Mouse (Mus musculus) Patski (cell line): Measurements from ENCODE around the gene Gm47996. TPM values are rescaled to one million over a fixed set of nuclear protein-coding genes. Genes with fewer than 3 reads are reported as not detected.
A peak's percentile ranks its signal among the peaks of the same experiment; 100 is the strongest.
"Not testable (repeated sequence)": the region's sequence is repeated elsewhere in the genome, so short reads cannot be mapped to it uniquely, and the experiment has no call there.

ENCODE experiments used
- ATAC-seq: fragments of 100-300 bp; one replicate; pipeline ENCODE4 v1.8.0; 2021
- CTCF ChIA-PET: fragments of 350-600 bp; sonication (Branson Sonifier 250); formaldehyde crosslinking; loops from one replicate; lab custom pipeline; 2022; ENCODE audit warnings: inconsistent platforms; lab: Charles Lee
- POLR2A ChIA-PET: fragments of 350-600 bp; sonication (Branson Sonifier 250); formaldehyde crosslinking; loops from one replicate; lab custom pipeline; 2022; ENCODE audit warnings: antibody characterized with exemption, inconsistent platforms; lab: Charles Lee
- DNase-seq: peaks from one replicate; pipeline ENCODE4 v3.0.0-alpha.2; 2011; ENCODE audit warnings: low read depth, low spot score
- H3K27me3 ChIP-seq: fragments of 371-371 bp; one replicate; pipeline ENCODE4 v1.5.1; 2021
- CTCF ChIP-seq: fragments of 100-300 bp; IDR thresholded peaks from one replicate; pipeline ENCODE4 v1.5.1; 2021
- in situ Hi-C: fragments of 300-500 bp; cut with MboI; formaldehyde crosslinking; loops from 3 replicates; pipeline ENCODE4 v1.11.1; 2018; ENCODE audit warnings: low pct_unique_long_range_greater_than_20kb, mixed read lengths
- polyA plus RNA-seq: library from polyadenylated mRNA; unstranded; gene quantifications from one replicate; pipeline ENCODE4 v1.2.3, GENCODE M21; 2021

Gm47996 gene
- polyA plus RNA-seq, 1 experiment from 2014 or later, result not detected

DNA sequence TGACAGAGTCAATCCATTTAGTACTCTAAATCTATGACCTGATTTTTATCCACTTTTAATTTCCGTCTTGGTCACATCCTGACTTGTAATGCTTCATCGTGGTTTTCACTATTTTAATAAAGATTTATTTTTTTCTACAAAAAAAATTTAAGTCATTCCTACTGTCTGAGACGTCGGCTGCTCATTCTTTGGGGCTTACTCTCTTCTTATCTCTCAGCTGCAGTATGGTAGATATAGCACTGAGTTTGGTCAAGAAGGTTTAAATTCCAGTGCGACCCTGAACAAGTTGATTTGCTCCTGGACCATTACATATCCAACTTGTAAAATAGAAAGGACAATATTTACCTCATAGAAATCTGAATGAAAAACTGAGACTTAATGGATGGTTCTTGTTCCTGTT, 1.7 kb downstream of the Gm47996 start:
- in situ Hi-C loops, result loop anchor here (10.0 kb wide), 1 partner anchor 47 kb away; no protein-coding TSS in a partner anchor
- ATAC-seq, DNase-seq, CTCF ChIA-PET, POLR2A ChIA-PET, H3K27me3 ChIP-seq: not testable (repeated sequence)

- no peak for TF ChIP-seq CTCF
- DNase-seq (no peak), ATAC-seq (no peak)
- in situ Hi-C loops, result loop anchor here (10.0 kb wide), 1 partner anchor 50 kb away; no protein-coding TSS in a partner anchor
- ChIA-PET CTCF (interaction anchor here (0.7 to 1.6 kb wide), 2 partner anchors 48 to 52 kb away, joined by 3 to 8 read pairs; no protein-coding TSS in a partner anchor), POLR2A (no interaction called here)
- no peaks in the 10 kb centered on the region for H3K27me3 ChIP-seq
Measured at GRCm38 (mm10) chr1:151214862-151215261, 4.9 kb downstream of the Gm47996 start.

GRCm38 (mm10) chr1:151215985-151216384, 6.1 kb downstream of the Gm47996 start:
- ChIA-PET POLR2A (interaction anchor here (1.4 kb wide), 1 partner anchor 11 kb away, joined by 3 read pairs; no protein-coding TSS in a partner anchor), CTCF (interaction anchor here (0.6 to 1.1 kb wide), 4 partner anchors 17 to 165 kb away, joined by 3 to 4 read pairs (median 3); no protein-coding TSS in a partner anchor)
- in situ Hi-C loops, result loop anchor here (10.0 kb wide), 1 partner anchor 51 kb away; no protein-coding TSS in a partner anchor
- ATAC-seq (peak; percentile 68), DNase-seq (no peak)
- H3K27me3 ChIP-seq, result no peaks in the 10 kb centered on the region
- TF ChIP-seq CTCF, result no peak

- POLR2A ChIA-PET, result interaction anchor here (0.6 to 1.4 kb wide), 3 partner anchors 11 to 127 kb away, joined by 3 to 9 read pairs (median 3); no protein-coding TSS in a partner anchor
- no peak for TF ChIP-seq CTCF
- ATAC-seq (peak; percentile 94), DNase-seq (no peak)
- no peaks in the 10 kb centered on the region for H3K27me3 ChIP-seq
- CTCF ChIA-PET, result interaction anchor here (0.6 to 1.4 kb wide), 5 partner anchors 16 to 165 kb away, joined by 3 to 5 read pairs (median 3); partner anchors contain the start of gene Ivns1abp
- in situ Hi-C loops, result loop anchor here (10.0 kb wide), 1 partner anchor 52 kb away; no protein-coding TSS in a partner anchor
Measured at GRCm38 (mm10) chr1:151216417-151216816, 6.5 kb downstream of the Gm47996 start.

GRCm38 (mm10) chr1:151219045-151219444, 9.1 kb downstream of the Gm47996 start:
- CTCF ChIA-PET, result no interaction called here
- POLR2A ChIA-PET, result no interaction called here
- in situ Hi-C loops, result loop anchor here (10.0 kb wide), 1 partner anchor 54 kb away; no protein-coding TSS in a partner anchor
- no peak for TF ChIP-seq CTCF
- no peaks in the 10 kb centered on the region for H3K27me3 ChIP-seq
- no peak for ATAC-seq
- DNase-seq, result no peak

GRCm38 (mm10) chr1:151220098-151220497, 10.2 kb downstream of the Gm47996 start:
- DNase-seq (no peak), ATAC-seq (no peak)
- in situ Hi-C loops, result no loop called here
- ChIA-PET CTCF (no interaction called here), POLR2A (no interaction called here)
- no peaks in the 10 kb centered on the region for H3K27me3 ChIP-seq
- no peak for TF ChIP-seq CTCF

DNA sequence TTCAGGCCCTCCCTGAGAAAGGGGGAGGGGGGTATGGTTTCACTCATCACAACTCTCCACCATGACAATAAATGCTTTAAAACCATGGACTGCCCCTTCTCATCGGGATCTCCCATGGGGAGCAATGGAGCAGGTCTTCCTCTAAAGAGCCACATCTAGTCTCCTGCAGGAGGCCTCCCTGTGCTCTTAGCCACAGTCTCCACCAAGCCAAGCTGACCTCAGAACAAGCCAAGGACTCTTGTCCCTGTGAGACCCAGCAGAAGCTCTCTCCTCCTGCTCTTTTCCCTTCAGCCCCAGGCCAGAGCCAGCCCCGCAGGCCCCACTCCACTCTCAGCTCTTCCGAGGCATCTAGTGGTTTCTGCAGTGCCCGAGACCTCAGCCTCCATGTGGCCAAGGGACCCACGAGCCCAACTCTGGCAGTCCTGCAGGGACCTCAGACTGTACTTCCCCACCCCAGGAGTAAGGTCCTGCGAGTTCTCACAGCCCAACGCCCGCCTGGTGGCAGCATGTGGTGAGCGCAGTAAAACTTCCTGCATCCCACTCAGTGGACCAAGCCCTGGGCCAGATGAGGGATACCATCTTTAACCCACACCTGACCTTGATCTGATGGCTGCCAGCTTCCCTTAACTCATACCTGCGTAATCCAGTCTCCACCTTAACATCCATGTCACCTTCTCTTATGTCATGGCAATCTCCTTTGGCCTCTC, 12.8 kb downstream of the Gm47996 start:
- CTCF ChIA-PET, result no interaction called here
- in situ Hi-C loops, result no loop called here

DNA sequence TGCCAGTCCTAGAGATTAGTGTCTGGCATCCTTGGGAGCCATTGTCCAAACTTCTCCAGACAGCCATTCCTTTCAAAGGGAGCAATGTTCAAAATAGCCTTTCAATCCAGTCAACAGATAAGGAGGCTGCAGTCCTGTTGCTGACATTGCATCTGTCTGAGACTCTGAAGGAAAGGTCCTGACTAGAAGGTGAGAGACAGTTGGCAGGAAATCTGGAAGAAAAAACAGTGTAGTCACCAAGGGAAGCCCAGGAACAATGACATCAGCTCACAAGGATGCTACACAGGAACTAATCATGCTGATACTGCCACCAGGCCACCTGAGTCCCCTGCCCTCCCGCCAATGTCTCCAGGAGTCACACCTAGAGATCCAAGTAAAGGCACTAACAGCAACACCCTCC, 13.4 kb downstream of the Gm47996 start:
- in situ Hi-C loops, result no loop called here
- no peak for TF ChIP-seq CTCF
- H3K27me3 ChIP-seq, result no peaks in the 10 kb centered on the region
- DNase-seq (no peak), ATAC-seq (no peak)
- ChIA-PET POLR2A (no interaction called here), CTCF (interaction anchor here (1.4 kb wide), 1 partner anchor 115 kb away, joined by 3 read pairs; no protein-coding TSS in a partner anchor)

More for the DNA sequence above, 12.8 kb downstream of the Gm47996 start:
- POLR2A ChIA-PET, result no interaction called here
- H3K27me3 ChIP-seq, result no peaks in the 10 kb centered on the region
- DNase-seq, result no peak
- no peak for ATAC-seq
- no peak for TF ChIP-seq CTCF

DNA sequence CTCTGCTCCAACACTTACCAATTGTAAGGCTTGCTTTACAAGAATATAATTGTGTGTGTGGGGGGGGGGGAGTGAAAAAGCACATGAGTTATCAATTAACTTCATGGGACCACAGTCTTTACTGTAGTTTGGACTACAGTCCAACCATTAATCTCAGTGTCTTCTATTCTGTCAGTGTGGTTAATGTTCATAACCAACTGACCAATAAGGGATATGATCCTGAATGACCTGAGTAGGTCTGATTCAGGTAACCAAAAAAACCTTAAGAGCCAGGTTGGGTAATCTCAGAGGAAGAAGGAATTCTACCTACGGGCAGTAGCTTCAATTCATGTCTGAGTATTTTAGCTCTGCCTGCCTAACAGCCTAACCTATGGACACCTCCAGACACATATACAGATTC, 14.6 kb downstream of the Gm47996 start:
- POLR2A ChIA-PET, result no interaction called here
- H3K27me3 ChIP-seq, result no peaks in the 10 kb centered on the region
- ATAC-seq (no peak), DNase-seq (no peak)
- CTCF ChIA-PET, result interaction anchor here (1.0 to 1.8 kb wide), 3 partner anchors 11 to 113 kb away, joined by 3 to 4 read pairs (median 3); no protein-coding TSS in a partner anchor
- in situ Hi-C loops, result no loop called here
- TF ChIP-seq CTCF, result no peak

GRCm38 (mm10) chr1:151227506-151227905, 17.6 kb downstream of the Gm47996 start:
- ChIA-PET POLR2A (interaction anchor here (1.0 to 1.7 kb wide), 2 partner anchors 11 to 165 kb away, joined by 3 to 4 read pairs; no protein-coding TSS in a partner anchor), CTCF (interaction anchor here (1.4 kb wide), 1 partner anchor 113 kb away, joined by 3 read pairs; no protein-coding TSS in a partner anchor)
- no peaks in the 10 kb centered on the region for H3K27me3 ChIP-seq
- DNase-seq, result no peak
- TF ChIP-seq CTCF, result no peak
- in situ Hi-C loops, result no loop called here
- ATAC-seq, result no peak
